Mouse (Mus musculus): ENCODE measurements around the gene Zfyve9.

The Zfyve9 gene

GRCm38 (mm10) chr4:108780057-108780863 is at the start of gene Zfyve9:
Zfyve9 (minus strand) TSS chr4:108780798.
- peak; percentile 63 for DNase-seq

DNA sequence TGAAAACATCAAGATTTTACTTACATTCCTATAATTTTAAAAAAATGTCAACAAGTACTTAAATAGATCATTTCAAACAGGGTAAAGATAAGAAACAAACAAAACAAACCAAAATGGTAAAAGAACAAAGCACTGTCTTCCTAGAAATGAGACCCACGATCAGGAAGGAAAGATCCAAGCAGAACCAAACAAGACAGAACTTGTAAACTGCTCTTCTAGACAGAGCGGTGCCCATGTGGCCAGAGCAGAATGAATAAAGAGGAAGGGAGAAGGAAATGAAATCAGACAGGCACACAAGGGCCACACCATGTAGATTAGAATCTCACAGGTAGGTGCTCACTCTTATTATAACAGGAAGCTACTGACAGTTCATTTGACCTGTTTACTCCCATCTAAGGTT is 46.0 kb upstream of the Zfyve9 start:
- no peak for DNase-seq

DNA sequence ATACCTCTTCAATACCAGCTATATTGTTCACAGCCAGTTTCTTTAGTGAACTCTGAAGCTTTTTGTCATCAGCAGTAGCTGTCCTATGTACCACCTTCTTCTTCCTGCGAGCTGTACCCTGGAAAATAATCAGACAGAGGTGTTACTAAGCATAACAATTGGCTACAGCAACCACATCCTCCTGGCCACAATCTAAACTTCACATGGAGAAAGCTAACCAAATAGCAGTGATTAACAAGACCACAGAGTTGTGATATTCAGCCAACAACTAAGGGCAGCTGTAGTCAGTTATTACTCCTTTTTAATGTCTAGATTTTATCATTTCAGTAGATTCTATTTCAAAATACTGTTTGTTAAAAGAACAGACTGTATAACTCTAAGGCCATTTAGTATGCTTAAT is 45.5 kb upstream of the Zfyve9 start:
- no peak for DNase-seq

DNA sequence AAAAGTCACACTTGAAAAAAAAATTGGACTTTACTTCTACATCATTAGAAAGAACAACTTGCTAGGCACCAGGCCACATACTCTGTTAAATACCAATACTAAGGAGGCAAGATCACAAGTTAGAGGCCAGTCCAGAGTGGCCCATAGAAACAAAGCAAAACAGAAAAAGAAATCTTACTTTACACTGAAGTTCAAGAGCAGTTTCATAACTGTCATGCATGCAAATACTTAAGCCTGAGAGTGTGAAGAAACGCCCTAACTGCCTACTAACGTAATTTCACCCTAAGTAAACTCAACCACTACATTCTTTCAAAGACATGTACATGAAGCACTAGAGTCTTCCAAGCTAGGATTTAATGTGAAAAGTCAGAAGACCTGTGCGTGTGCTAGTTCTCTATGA is 45.1 kb upstream of the Zfyve9 start:
- DNase-seq: no peak

DNA sequence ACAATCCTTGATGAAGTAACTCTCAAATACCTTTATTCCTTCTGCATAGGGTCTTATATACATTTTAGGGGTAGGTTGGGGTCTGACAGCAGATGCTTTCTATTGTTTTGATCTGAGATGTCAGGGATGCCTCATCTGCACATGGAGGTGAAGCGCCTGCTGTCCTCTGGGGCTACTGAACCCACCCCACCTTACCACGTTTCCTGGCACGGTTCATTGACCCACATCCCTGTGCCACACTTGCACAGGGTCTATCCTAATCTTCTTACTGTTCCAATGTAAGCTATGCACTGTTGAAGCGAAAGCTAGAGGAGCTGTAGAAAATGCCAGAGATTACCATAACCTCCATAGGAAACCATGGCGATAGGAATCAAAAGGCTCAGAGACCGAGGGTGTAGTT is 31.0 kb upstream of the Zfyve9 start:
- DNase-seq: no peak

DNA sequence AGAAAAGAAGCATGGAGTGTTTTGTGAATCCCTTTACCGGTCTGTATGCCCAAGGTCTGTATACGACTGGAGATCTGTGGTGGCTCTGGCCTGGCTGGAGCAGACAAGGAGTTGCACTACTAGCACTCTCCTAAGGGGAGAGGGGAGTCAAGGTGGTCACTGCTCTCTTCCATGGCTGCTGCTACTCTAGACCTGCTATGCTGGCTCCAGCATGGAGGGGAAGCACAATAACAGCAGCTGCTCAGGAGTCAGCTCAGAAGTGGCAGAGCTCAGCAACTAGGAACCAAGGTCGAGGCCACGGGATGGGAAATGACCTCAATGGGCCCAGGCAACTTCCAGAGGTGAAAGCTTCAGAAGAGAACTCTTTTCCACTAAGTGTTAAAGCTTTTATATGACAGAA is 30.5 kb upstream of the Zfyve9 start:
- no peak for DNase-seq

DNA sequence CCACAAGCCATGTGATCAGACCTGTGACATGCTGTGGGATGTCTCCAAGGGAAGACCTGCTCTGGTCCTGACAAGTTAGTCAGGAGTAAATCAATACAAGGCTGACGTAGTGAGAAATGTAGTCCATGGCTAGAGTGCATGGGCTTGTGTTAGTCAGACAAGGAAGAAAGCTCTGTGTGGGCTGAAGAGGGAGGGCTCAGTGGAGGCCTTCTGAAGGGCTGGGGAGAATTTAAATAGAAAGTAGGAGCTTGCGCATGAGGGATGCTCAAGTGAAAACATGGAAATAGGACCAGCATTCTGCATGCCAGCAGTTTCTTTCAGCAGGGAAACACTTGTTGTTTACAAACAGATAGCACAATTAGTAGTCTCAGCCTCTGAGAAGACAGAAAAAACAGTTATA is 22.9 kb upstream of the Zfyve9 start:
- DNase-seq: no peak

DNA sequence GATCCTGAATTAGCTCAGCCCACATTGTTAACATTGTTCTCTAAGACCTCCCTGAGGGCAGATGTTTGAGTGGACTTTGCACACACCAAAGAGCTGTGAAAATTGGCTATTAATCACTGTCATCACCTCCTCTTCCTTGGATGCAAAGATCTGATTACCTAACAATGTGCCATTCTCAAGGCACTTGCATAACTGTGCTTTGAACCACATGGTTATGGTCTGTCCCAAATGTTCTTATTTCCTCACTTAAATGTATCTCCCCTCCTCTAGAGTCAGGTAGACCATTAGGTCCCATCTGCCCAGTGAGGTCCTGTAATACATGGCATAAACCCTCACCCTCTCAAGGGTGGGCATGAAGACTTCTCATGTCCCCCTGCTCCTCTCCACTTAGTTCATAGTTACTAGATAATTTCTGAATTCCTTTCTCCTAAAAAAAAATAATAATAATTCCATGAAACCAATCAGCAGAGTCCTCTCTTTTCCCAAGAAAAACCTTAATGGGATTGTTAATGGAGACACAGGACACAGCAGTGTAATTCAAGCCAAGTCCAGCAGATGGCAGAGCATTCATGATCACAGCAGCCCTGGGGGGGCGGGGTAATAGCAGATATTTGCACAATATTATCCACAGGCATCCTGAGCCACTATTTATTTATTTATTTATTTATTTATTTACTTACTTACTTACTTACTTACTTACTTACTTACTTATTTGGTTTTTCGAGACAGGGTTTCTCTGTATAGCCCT is 17.7 kb upstream of the Zfyve9 start:
- peak; percentile 56 for DNase-seq

DNA sequence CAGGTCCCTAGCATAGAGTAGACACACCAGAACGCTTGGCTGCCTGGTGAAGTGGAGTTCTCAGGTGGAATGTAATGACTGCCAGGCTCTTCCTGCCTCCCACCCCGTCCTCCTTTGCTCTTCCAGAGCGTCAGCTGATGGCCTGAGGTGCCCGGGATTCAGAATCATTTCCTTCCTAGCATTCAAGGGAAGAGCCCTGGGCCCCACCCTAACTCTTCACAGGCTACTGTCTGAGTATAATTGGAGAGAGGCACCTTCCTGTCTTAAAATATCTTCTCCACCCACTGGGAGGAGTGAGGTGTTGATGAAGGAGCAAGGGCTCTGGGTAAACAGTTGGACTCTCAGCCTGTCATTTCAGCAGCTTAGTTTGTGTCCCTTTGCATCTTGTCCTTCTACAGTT is 16.1 kb upstream of the Zfyve9 start:
- DNase-seq: no peak

DNA sequence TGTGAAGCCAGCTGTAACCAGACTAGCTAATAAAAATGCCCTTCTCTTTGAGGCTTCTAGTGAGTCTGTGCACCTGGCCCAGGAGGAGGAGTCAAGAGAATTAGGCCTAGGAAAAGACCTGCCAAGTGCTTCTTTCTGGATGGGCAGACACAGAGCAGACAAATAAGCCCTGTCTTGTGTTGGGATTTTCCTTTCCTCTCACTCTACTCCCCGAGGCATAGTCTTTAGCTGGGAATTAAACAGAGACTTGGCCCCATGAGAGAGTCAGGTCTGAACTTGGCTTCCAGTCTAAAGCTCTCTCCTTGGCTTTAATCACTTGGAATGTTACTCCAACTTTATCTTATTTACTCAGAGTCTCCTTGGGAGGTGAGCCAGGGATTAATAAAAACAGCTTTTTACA is 13.3 kb upstream of the Zfyve9 start:
- no peak for DNase-seq

GRCm38 (mm10) chr4:108790507-108790906 is 9.9 kb upstream of the Zfyve9 start:
- DNase-seq: no peak

DNA sequence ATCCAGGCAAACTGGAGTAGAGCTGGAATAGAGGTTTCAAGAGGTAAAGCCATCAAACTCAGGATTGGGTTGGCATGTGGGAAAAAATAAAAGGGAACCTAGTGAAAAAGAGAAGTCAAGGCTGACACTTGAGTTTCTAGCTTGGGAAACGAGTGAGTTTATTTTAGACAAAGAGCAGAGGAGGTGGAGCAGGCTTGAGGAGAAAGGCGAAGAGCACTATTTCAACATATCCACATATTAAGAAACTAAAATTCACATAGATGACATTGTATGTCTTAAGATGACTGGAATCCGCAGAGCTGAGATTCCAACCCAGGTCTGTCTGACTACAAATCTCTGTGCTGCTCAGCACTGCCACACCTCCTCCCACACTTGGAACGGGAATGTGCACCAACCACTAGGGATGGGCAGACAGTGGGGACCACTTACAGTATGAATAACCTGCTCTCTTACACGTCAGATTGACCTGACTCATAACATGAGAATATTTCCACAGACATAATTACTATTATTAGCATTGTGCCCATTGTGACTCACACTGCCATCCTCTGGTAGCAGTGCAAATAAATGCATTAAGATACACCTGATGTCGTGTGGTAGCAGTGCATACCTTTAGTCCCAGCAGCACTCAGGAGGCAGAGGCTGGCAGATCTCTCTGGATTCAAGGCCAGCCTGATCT is 8.8 kb upstream of the Zfyve9 start:
- no peak for DNase-seq

DNA sequence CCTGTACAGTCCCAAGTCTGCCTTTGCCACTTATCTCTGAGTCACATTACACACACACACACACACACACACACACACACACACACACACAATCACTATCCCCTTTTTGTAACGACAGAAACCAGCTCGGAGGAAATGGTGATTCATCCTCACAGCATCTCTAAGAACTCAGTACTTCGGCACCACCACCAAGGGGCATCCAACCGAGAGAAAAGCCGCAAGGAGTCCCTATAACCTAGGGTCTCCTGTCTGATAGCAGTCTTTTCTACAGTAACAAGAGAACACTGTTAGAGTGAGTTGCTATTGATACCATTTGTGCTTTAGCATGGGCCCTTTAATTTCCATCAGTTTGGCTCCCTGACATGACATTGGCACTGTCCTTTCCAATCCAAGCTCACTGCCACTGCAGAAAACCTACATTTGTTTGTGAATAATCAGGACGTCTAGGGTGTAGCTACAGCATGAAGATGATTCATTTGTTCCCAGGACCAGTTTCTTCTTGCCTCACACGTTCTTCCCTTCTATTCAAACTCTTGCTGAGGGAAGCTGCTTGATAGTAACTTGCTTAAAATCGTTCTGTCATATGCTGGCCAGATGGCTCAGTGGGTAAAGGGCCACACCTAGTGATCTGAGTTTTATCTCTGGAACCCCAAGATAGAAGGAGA is 2.0 kb upstream of the Zfyve9 start:
- DNase-seq: peak; percentile 15

DNA sequence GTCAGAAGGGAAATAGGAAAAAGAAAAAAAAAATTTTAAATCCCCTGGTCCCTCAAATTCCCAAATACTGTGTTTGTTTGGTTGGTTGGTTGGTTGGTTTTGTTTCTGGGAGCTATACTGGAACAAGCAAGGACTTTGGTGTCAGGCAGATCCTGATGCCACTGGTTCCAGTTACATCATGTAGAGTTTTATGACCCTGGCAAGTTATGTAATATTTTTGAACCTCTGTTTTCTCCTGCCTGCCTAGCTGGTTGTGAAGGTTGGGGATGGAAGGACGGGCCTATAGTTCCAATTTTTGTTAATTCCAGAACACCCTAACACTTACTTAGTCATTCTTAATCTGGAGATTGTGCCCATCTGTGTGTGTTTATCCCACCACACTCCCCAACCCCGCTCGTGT is 998 bp upstream of the Zfyve9 start:
- no peak for DNase-seq

GRCm38 (mm10) chr4:108780864-108781205 is 237 bp upstream of the Zfyve9 start:
- no peak for DNase-seq

DNA sequence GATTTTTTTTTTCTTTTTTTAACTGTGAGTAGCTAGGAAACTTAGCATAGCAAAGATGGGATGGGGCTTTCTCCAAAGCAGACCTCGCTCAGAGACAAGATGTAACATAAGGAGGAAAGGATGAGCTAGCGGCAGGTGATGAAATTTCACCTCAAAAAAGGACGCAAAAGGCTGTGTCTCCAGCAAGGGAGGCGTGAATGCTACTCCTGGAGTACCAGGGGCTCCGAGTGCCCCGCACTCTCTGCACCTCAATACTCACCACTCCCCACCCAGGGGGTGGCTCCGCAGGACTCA is 888 bp downstream of the Zfyve9 start:
- no peak for DNase-seq

DNA sequence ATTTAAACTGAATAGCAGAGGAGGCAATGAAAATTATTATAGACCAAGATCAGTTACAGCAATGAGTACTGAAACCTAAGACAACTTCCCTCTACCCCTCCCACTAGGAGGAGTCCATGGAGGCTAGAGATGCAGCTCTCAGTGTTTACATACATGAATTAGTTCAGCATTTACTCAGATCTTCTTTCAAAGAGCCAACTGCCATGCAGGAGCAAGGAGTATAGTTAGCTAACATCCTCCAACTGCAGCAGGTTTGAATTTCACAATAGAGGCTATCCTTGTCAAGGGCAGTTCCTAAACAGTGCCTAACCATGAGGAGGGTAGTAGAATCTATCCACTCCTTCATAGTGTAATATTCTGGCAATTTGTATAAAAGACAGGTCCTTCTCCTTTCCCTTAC is 12.1 kb downstream of the Zfyve9 start:
- no peak for DNase-seq

DNA sequence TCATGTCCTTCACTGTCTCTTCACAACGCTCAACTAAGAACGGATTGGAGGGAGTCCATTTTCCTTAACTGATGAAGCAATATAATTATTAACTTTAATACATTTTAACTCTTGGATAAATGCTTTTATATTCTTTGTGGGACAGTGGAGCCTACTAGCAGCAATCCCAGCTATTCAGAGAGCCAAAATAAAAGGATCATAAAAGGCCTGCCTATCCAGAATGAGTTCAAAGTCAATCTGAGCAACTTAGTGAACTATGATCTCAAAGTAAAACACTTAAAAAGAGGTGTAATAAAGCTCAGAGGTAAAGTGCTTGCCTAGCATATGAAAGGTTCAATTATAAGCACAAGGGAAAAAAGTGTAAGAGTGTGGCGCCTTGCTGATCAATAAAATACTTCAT is 21.0 kb downstream of the Zfyve9 start:
- DNase-seq: no peak

DNA sequence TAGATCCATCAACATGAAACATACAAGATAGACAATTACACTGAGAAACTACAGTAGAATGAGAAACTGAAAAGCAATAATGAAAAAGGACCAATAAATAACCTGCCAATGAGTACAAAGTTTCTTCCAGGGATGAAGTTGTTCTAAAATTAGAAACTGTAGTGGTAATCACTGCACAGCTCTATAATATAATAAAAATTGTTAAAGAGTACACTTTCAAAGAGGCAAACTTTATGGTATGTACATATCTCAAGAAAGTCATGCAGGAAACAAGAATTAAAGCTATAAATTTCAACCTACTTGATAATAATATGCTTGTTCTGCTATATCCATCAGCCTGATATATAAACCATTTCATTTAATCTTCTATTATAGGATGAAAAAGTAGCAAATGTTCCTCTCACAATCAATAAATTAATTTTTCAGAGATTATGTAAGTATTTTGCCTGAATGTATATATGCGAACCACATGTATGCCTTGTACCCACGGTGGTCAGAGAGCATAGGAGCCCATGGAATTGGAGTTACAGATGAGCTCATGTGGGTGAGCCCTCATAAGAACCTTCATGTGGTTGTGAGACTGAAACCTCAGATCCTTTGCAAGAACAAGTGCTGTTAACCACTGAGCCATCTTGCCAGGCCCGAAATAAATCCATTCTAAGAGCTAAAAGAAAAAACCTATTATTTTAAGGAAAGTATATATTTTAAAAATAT is 34.3 kb downstream of the Zfyve9 start:
- DNase-seq: no peak

- no peak for DNase-seq
Observed at GRCm38 (mm10) chr4:108731582-108731981, 49.0 kb downstream of the Zfyve9 start.

GRCm38 (mm10) chr4:108730450-108730849 is 50.1 kb downstream of the Zfyve9 start:
- no peak for DNase-seq

DNA sequence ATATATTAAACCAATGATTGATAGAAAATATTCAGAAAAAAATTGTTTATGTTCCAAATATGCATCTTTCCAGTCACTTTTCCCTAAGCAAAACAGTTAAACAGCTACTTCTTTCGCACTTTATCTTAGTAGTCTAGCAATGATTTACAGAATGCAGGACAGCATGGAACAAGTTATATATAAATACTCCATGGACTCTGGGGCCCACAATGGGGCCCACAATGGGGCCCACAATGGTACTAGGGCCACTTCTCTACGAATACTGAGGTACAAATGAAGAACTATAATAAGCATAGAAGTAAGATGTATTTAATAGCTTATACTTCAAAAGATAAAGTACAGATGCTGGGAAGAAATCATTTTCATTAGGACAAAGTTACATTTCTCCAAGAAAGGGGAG is 56.5 kb downstream of the Zfyve9 start:
- no peak for DNase-seq

- no peak for DNase-seq
Observed at GRCm38 (mm10) chr4:108721245-108721784, 59.3 kb downstream of the Zfyve9 start.

Data from layer of hippocampus, adult 9-11 months (tissue).